ENCODE assay signal across 8 mouse cellular contexts in the genomic region with DNA sequence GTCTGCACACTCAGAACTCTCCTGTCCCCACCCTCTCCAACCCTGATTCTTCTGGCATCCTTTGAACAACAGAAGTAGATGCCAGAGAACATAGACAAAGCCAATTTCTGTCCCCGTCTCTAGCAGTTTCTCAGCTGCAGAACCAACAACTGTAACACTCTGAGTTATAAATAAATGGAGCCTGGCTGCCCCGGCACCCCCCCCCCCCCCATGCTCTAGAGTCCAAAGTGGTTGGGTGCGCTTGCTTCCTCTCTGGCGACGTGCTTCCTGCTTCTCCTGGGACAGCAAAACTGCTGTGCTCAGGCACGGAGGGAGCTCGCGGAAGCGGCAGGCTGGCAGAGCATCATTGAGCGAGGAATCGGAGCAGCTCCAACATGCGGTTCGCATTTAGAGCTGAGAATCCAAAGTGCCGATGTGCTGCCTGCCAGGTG. TPM values are rescaled to one million over a fixed set of nuclear protein-coding genes. Genes with fewer than 3 reads are reported as not detected.
DNase-seq lines count a peak whose midpoint lies in the region; ATAC-seq lines count a peak whose summit lies in the region.

No protein-coding gene starts in this region.

- no peak overlapping the region for H3K9ac ChIP-seq in neural tube, embryonic 12.5 days
- H3K9ac ChIP-seq in stomach, embryonic 16.5 days (ENCODE audit: low read length), result no peak overlapping the region

- no peak for ATAC-seq in neural tube, embryonic 12.5 days (ENCODE audit: low FRiP score, low read depth)
- ATAC-seq in stomach, embryonic 16.5 days (ENCODE audit: insufficient read depth, low FRiP score), result no peak

- 0 out of 2 replicates have a peak overlapping the region, but pooled peaks have one; percentile 1 for H3K4me2 ChIP-seq in neural tube, embryonic 12.5 days (replicated peaks)
- H3K4me2 ChIP-seq in stomach, embryonic 16.5 days (ENCODE audit: low read depth, low read length), result peak overlapping the region; percentile 30

- WGBS in neural tube, embryonic 12.5 days, result 61% methylated on average over 14 of the region's 14 CpGs
- 44% methylated on average over 14 of the region's 14 CpGs for WGBS in stomach, embryonic 16.5 days

- H3K9me3 ChIP-seq in neural tube, embryonic 12.5 days, result no peaks in the 10 kb centered on the region
- no peaks in the 10 kb centered on the region for H3K9me3 ChIP-seq in stomach, embryonic 16.5 days (replicated peaks; ENCODE audit: control insufficient read depth, low read length)

- no peak overlapping the region for H3K4me3 ChIP-seq in neural tube, embryonic 12.5 days
- H3K4me3 ChIP-seq in stomach, embryonic 16.5 days (replicated peaks; ENCODE audit: low read length), result no peak overlapping the region

- H3K4me1 ChIP-seq in neural tube, embryonic 12.5 days, result peaks cover 12% of the 10 kb centered on the region
- peaks cover 19% of the 10 kb centered on the region for H3K4me1 ChIP-seq in stomach, embryonic 16.5 days (ENCODE audit: control insufficient read depth, insufficient read depth, low read length)

- no peak for DNase-seq in neural tube, embryonic 10.5 days (ENCODE audit: extremely low spot score, low spot score)
- peak; percentile 77 to 82 for DNase-seq in heart, adult 9 months (ENCODE audit: low spot score in 2 of 2)
- peak; percentile 69 for DNase-seq in kidney, postnatal 14 days
- DNase-seq in lung, postnatal 25 days (ENCODE audit: low spot score), result peak; percentile 74
- no peak for DNase-seq in cerebellum, postnatal 36 days
- DNase-seq in T-cell, adult 2 months (ENCODE audit: low spot score), result no peak

- no peak overlapping the region for H3K27ac ChIP-seq in neural tube, embryonic 12.5 days
- peak overlapping the region; percentile 6; the same call in 1 of the 2 replicates for H3K27ac ChIP-seq in stomach, embryonic 16.5 days (ENCODE audit: low read length)

- H3K36me3 ChIP-seq in neural tube, embryonic 12.5 days, result no peaks in the 10 kb centered on the region
- no peaks in the 10 kb centered on the region for H3K36me3 ChIP-seq in stomach, embryonic 16.5 days (ENCODE audit: control insufficient read depth, insufficient read depth, low read length)

- H3K27me3 ChIP-seq in neural tube, embryonic 12.5 days (replicated peaks), result peaks cover 47% of the 10 kb centered on the region
- H3K27me3 ChIP-seq in stomach, embryonic 16.5 days (ENCODE audit: control insufficient read depth, insufficient read depth, low read length), result no peaks in the 10 kb centered on the region

RNA-seq across cellular contexts. Expression of gene Itga9, which starts 4.6 kb away (rescaled TPM):
- polyA plus RNA-seq in neural tube, embryonic 12.5 days (2016; fragmentation: Nextera tagmentation; extraction: Ambion mirVana), result 9.4 and 10.7 TPM in 2 replicates
- 4.7 and 5.5 TPM in 2 replicates for polyA plus RNA-seq in stomach, embryonic 16.5 days (2015; fragmentation: Nextera tagmentation; extraction: Ambion mirVana)

Comparison
In these comparisons a context has a peak if more than half of its experiments do, and no peak if none do; other contexts are left out.
1. DNase-seq: peak in heart, adult 9 months (2 of 2), kidney, postnatal 14 days (single experiment) and lung, postnatal 25 days (single experiment); none in neural tube, embryonic 10.5 days (single experiment), cerebellum, postnatal 36 days (0 of 2) and T-cell, adult 2 months (single experiment).